Mouse (Mus musculus): ENCODE results near the gene B4galt1. TPM values are rescaled to one million over a fixed set of nuclear protein-coding genes. Genes with fewer than 3 reads are reported as not detected.

The B4galt1 gene
- polyA plus RNA-seq, 1 experiment from 2014 or later: 20.3 TPM

DNA sequence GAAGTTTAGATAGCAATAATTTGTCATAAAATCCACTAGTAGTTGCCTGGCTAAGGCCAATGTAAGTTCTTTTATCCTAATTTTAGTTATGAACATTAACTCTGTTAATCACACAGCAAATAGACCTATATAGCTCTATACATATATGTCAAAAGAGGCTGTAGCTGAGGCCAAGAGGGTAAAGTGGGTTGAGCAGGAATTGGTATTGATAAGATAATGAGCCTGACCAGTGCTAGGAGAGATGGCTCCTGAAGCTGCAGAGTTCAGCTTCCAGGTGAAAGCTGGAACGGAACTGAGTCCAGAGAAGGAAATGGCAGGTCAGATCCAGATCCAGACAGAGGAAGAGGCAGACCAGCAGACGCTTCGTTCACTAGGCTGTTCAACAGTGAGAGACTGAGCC, 9.5 kb upstream of the B4galt1 start:
- Histone ChIP-seq H3K9me3 (replicated peaks) (no peaks in the 10 kb centered on the region), H3K27me3 (no peaks in the 10 kb centered on the region), H3K4me3 (no peak overlapping the region), H3K9ac (no peak overlapping the region), H3K4me2 (replicated peaks) (no peak overlapping the region), H3K4me1 (no peaks in the 10 kb centered on the region), H3K27ac (no peak overlapping the region), H3K36me3 (no peaks in the 10 kb centered on the region)
- 94% methylated on average over 3 of the region's 3 CpGs for WGBS
- ATAC-seq (ENCODE audit: low FRiP score): no peak

DNA sequence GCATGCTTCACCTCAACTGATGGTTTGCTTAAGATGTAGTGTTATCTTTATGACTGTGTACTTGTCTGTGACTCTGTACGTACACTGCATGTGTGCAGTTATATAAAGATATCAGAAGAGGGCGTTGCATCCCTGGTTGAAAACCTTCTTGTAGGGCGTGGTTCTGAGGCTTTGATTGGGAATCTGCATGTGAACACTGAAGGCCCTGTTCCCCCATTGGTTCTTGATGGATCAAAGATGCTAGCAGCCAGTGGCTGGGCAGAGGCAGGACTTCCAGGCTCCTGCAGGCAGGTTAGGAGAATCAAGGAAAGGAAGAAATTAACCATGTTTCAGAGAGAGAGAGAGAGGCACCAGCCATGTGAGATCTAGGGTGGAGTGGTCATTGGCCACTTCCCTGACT, 7.3 kb upstream of the B4galt1 start:
- Histone ChIP-seq H3K4me1 (no peaks in the 10 kb centered on the region), H3K4me2 (replicated peaks) (no peak overlapping the region), H3K9me3 (replicated peaks) (no peaks in the 10 kb centered on the region), H3K27ac (no peak overlapping the region), H3K9ac (no peak overlapping the region), H3K4me3 (no peak overlapping the region), H3K36me3 (no peaks in the 10 kb centered on the region), H3K27me3 (no peaks in the 10 kb centered on the region)
- ATAC-seq (ENCODE audit: low FRiP score): no peak
- 83% methylated on average over 3 of the region's 3 CpGs for WGBS

DNA sequence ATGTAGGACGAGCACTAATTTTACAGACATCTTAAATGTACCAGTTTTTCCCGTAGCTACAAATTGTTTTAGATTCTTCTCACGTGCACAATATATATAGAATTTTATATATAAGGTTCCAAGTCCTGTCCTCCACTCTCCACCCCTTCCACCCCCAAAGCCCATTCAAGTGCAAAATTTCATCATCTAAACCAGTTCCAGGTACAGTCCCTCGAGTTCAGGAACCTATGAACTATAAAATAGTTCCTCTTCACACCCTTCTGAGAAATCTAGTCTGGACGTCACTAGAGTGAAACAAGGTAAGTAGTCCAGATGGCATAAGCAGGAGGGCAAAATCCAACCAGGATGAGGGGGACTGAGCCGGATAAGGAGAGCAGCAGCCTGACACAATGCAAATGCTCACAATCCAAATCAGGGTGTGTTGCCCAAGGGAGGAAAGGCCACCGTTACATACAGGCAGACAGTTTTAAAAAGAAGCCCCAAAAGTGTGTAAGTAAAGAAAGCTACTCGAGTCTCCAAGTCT, 4.1 kb upstream of the B4galt1 start:
- H3K9ac ChIP-seq: no peak overlapping the region
- no peak overlapping the region for H3K4me3 ChIP-seq
- no peaks in the 10 kb centered on the region for H3K27me3 ChIP-seq
- peaks cover 7% of the 10 kb centered on the region for H3K4me1 ChIP-seq
- no peak overlapping the region for H3K4me2 ChIP-seq (replicated peaks)
- no peak for ATAC-seq (ENCODE audit: low FRiP score)
- no peaks in the 10 kb centered on the region for H3K36me3 ChIP-seq
- H3K9me3 ChIP-seq (replicated peaks): no peaks in the 10 kb centered on the region
- 84% methylated on average over 8 of the region's 8 CpGs for WGBS
- H3K27ac ChIP-seq: no peak overlapping the region

DNA sequence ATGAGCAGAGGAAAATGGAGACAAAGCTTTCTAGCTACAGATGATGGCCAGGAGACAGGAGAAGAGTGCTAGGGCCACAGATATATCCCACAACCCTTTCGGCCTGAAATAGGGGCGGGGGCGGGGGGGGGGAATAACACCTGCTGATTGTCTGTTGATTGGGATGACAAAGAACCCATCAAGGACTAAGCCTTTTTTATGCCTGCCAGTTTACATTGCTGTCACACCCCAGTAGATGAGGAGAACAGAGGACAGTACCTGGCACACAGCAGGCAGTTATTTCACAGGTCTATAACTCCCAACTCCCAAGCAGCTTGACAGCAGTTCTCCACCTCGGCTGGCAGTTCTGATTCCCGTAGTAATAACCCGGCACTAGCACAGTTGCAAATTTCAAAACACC, 2.8 kb upstream of the B4galt1 start:
- Histone ChIP-seq H3K4me3 (no peak overlapping the region), H3K9me3 (replicated peaks) (no peaks in the 10 kb centered on the region), H3K27ac (no peak overlapping the region), H3K9ac (no peak overlapping the region), H3K4me1 (peaks cover 20% of the 10 kb centered on the region), H3K27me3 (no peaks in the 10 kb centered on the region), H3K4me2 (replicated peaks) (no peak overlapping the region), H3K36me3 (no peaks in the 10 kb centered on the region)
- WGBS: 73% methylated on average over 6 of the region's 6 CpGs
- no peak for ATAC-seq (ENCODE audit: low FRiP score)

- no peaks in the 10 kb centered on the region for H3K9me3 ChIP-seq (replicated peaks)
- ATAC-seq (ENCODE audit: low FRiP score): no peak
- 14% methylated on average over 18 of the region's 18 CpGs for WGBS
- H3K4me1 ChIP-seq: peaks cover 31% of the 10 kb centered on the region
- no peaks in the 10 kb centered on the region for H3K36me3 ChIP-seq
- peak overlapping the region; percentile 81 for H3K4me2 ChIP-seq (replicated peaks)
- H3K27me3 ChIP-seq: no peaks in the 10 kb centered on the region
- peak overlapping the region; percentile 90 for H3K27ac ChIP-seq
- H3K9ac ChIP-seq: peak overlapping the region; percentile 84
- peak overlapping the region; percentile 77 for H3K4me3 ChIP-seq
Measured at GRCm38 (mm10) chr4:40854387-40854933, 655 bp upstream of the B4galt1 start.

DNA sequence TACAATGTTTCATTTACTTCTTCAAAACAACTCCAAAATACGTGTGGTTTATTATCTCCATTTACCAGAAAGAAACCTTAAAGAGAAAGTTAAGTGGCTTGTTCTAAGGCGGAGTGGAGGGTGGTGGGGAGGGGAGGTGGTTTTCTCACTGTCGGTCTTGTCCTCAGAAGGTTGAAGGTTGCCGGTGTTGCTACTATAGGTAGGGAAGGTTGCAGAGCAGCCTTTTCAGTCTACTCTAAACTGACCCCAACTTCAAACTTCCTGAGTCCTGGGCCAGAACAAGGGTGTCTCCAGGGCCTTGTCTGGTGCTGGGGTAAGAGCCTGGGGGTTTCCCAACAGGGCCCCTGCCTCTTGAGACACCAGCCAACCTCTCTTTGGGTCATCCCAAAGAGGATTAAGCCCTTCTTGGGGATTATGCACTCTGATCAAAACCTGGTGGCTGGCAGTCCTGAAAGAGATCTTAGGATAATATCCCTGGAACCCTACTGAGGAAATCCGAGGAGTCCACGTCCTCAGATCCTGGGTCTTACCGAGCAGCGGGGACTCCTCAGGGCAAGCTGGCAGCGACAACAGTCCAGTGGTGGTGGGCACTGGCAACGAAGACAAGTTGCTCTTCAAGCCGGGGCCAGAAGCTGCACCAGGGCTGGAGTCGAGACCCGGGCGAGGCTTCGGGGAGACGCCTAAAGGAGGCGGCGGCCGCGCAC, 792 bp downstream of the B4galt1 start:
- no peak for ATAC-seq (ENCODE audit: low FRiP score)
- Histone ChIP-seq H3K4me2 (replicated peaks) (peak overlapping the region; percentile 81), H3K36me3 (no peaks in the 10 kb centered on the region), H3K9me3 (replicated peaks) (no peaks in the 10 kb centered on the region), H3K4me1 (peaks cover 31% of the 10 kb centered on the region), H3K27me3 (no peaks in the 10 kb centered on the region), H3K27ac (peak overlapping the region; percentile 90), H3K4me3 (peak overlapping the region; percentile 77), H3K9ac (peak overlapping the region; percentile 84)
- WGBS: 2% methylated on average over 20 of the region's 20 CpGs

DNA sequence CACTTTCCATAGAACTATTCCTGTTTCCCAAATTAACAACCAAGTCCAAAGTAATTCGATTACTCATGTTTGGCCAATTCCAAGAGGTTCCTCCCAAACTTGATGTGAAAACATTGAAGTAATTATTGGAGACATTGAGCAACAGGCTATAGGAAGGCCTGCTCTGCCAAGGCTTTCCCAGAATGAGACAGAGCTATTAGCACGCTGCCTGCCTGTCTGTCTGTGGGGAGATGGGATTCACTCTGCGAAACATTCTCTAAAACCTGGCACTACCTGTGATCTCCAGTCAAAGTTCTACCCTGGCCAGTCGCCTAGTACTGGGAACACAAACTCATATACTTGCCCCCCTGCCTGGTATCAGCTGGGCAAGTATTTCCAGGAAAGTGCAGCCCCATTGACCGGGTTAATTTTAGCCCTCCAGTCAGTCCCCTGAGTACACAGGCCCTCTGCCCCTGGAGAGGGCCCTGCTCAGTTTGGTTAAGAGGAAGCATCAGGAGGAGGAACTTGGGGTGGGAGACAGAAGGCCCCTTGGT, 1.5 kb downstream of the B4galt1 start:
- ATAC-seq (ENCODE audit: low FRiP score): no peak
- no peaks in the 10 kb centered on the region for H3K9me3 ChIP-seq (replicated peaks)
- H3K9ac ChIP-seq: peak overlapping the region; percentile 84
- H3K4me3 ChIP-seq: peak overlapping the region; percentile 77
- H3K4me1 ChIP-seq: peaks cover 31% of the 10 kb centered on the region
- H3K27ac ChIP-seq: no peak overlapping the region
- WGBS: 41% methylated on average over 5 of the region's 5 CpGs
- H3K36me3 ChIP-seq: no peaks in the 10 kb centered on the region
- no peaks in the 10 kb centered on the region for H3K27me3 ChIP-seq
- peak overlapping the region; percentile 81 for H3K4me2 ChIP-seq (replicated peaks)

DNA sequence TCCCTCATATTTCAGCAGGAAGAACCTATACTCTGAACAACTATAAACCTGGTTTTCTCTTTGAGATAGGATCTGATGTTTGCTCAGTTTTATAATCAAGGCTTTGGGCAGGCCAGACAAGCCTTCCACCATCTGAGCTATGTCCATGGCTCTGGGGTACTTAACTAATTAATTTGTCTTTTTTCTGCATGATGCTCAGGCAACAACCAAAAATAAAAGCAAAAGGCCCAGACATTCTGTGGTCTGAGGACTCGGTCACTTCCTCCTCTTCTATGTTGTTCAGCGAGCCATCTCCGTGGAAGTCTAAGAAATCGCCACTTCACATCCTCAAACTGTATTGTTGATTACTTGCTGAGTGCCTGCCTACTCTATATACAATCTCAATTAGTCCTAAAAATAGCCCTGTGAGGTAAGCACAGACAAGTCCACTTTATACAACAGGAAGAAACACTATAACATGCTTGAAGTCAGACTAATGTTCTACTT, 2.0 kb downstream of the B4galt1 start:
- Histone ChIP-seq H3K4me3 (peak overlapping the region; percentile 77; the same call in 1 of the 2 replicates), H3K27ac (no peak overlapping the region), H3K4me2 (replicated peaks) (peak overlapping the region; percentile 81), H3K36me3 (no peaks in the 10 kb centered on the region), H3K9ac (0 out of 2 replicates have a peak overlapping the region, but pooled peaks have one; percentile 18), H3K4me1 (peaks cover 31% of the 10 kb centered on the region), H3K27me3 (no peaks in the 10 kb centered on the region), H3K9me3 (replicated peaks) (no peaks in the 10 kb centered on the region)
- ATAC-seq (ENCODE audit: low FRiP score): no peak
- WGBS: 85% methylated on average over 4 of the region's 4 CpGs

GRCm38 (mm10) chr4:40851031-40851762, 2.6 kb downstream of the B4galt1 start:
- ATAC-seq (ENCODE audit: low FRiP score): no peak
- 70% methylated on average over 6 of the region's 6 CpGs for WGBS
- H3K9ac ChIP-seq: 0 out of 2 replicates have a peak overlapping the region, but pooled peaks have one; percentile 18
- no peak overlapping the region for H3K27ac ChIP-seq
- H3K4me1 ChIP-seq: peaks cover 31% of the 10 kb centered on the region
- H3K36me3 ChIP-seq: no peaks in the 10 kb centered on the region
- H3K9me3 ChIP-seq (replicated peaks): no peaks in the 10 kb centered on the region
- no peaks in the 10 kb centered on the region for H3K27me3 ChIP-seq
- no peak overlapping the region for H3K4me3 ChIP-seq
- H3K4me2 ChIP-seq (replicated peaks): peak overlapping the region; percentile 81

DNA sequence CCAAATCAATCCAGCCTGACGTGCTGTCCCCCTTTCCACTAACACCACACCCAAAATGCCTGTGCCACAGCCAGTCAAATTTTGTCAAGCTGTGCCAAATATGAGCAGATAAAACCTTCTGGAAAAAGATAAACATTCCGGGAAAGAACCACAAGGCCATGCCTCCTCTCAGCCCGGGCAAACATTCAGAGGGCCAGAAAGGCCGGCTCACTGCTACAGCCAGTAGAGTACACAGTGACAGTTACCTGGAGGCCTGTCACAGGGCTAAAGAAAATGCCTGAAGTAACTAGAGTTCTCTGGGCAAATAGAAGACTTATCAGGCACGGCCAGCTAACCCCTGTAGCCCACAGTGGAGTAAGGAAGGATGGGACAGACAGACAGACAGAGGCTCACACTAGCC, 3.2 kb downstream of the B4galt1 start:
- Histone ChIP-seq H3K9ac (no peak overlapping the region), H3K4me2 (replicated peaks) (no peak overlapping the region), H3K36me3 (no peaks in the 10 kb centered on the region), H3K4me1 (peaks cover 32% of the 10 kb centered on the region), H3K27ac (no peak overlapping the region), H3K27me3 (no peaks in the 10 kb centered on the region), H3K4me3 (no peak overlapping the region), H3K9me3 (replicated peaks) (no peaks in the 10 kb centered on the region)
- ATAC-seq (ENCODE audit: low FRiP score): no peak
- 85% methylated on average over 5 of the region's 5 CpGs for WGBS

- H3K4me2 ChIP-seq (replicated peaks): no peak overlapping the region
- H3K36me3 ChIP-seq: no peaks in the 10 kb centered on the region
- no peak overlapping the region for H3K4me3 ChIP-seq
- H3K4me1 ChIP-seq: peaks cover 37% of the 10 kb centered on the region
- H3K27me3 ChIP-seq: no peaks in the 10 kb centered on the region
- H3K9ac ChIP-seq: no peak overlapping the region
- WGBS: 86% methylated on average over 3 of the region's 3 CpGs
- H3K27ac ChIP-seq: no peak overlapping the region
- no peak for ATAC-seq (ENCODE audit: low FRiP score)
- H3K9me3 ChIP-seq (replicated peaks): no peaks in the 10 kb centered on the region
Measured at GRCm38 (mm10) chr4:40849518-40849917, 4.3 kb downstream of the B4galt1 start.

GRCm38 (mm10) chr4:40848246-40848645, 5.6 kb downstream of the B4galt1 start:
- 92% methylated on average over 8 of the region's 8 CpGs for WGBS
- Histone ChIP-seq H3K9me3 (replicated peaks) (no peaks in the 10 kb centered on the region), H3K27ac (no peak overlapping the region), H3K4me1 (peaks cover 46% of the 10 kb centered on the region), H3K4me2 (replicated peaks) (no peak overlapping the region), H3K9ac (no peak overlapping the region), H3K36me3 (no peaks in the 10 kb centered on the region), H3K27me3 (no peaks in the 10 kb centered on the region), H3K4me3 (no peak overlapping the region)
- no peak for ATAC-seq (ENCODE audit: low FRiP score)

All from hindbrain, embryonic 12.5 days (tissue).